Mouse (Mus musculus): Measurements from ENCODE around the gene Golga5. TPM values are rescaled to one million over a fixed set of nuclear protein-coding genes. Genes with fewer than 3 reads are reported as not detected.

Golga5 gene
- polyA plus RNA-seq, 1 experiment, result 7.3 TPM

GRCm38 (mm10) chr12:102516151-102516550 lies 47.2 kb downstream of the Golga5 start:
- Histone ChIP-seq H3K36me3 (ENCODE audit: control insufficient read depth, insufficient read depth) (no peaks in the 10 kb centered on the region), H3K4me3 (ENCODE audit: insufficient read depth, poor library complexity, severe bottlenecking) (no peak overlapping the region), H3K27me3 (ENCODE audit: control insufficient read depth, insufficient read depth, insufficient read length) (peaks cover 45% of the 10 kb centered on the region), H3ac (ENCODE audit: control insufficient read depth, insufficient read length, low read depth) (no peak overlapping the region), H3K79me2 (ENCODE audit: control insufficient read depth, insufficient read depth) (no peaks in the 10 kb centered on the region), H3K79me3 (ENCODE audit: low read depth) (no peaks in the 10 kb centered on the region)
- TF ChIP-seq MAX (IDR thresholded peaks at IDR 0.05), result no peak
- TF ChIP-seq CTCF (IDR thresholded peaks at IDR 0.05; ENCODE audit: control insufficient read depth, insufficient read depth, insufficient read length), result no peak
- TF ChIP-seq MYOG (IDR thresholded peaks at IDR 0.05; ENCODE audit: control insufficient read depth, extremely low read depth, insufficient read length), result no peak
- peak; percentile 55 for TF ChIP-seq USF1 (IDR thresholded peaks at IDR 0.05; ENCODE audit: low read depth)
- no peak for TF ChIP-seq CEBPB (IDR thresholded peaks at IDR 0.05; ENCODE audit: low read depth)
- no peak for TF ChIP-seq FOSL1 (IDR thresholded peaks at IDR 0.05; ENCODE audit: insufficient read depth, low read length, poor library complexity, severe bottlenecking)

DNA sequence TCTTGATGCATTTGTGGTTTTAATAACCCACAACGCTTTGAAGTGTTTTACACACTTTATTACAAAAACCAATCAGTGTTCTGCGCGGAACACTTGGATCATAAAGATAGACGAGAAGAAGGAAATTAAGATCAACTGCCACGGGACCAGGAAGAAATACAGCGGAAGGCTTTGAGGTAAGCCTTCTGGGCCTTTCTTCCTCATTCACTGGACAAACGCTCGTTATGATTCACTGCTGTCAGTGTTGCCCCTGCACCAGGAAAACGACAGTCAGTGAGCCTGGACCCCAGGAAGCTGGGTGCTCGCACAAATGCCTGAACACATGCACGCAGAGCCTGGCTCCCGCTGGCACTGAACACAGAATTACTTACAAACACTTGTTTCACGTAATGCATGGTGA lies 48.7 kb downstream of the Golga5 start:
- Histone ChIP-seq H3K4me3 (ENCODE audit: insufficient read depth, poor library complexity, severe bottlenecking) (no peak overlapping the region), H3ac (ENCODE audit: control insufficient read depth, insufficient read length, low read depth) (no peak overlapping the region), H3K27me3 (ENCODE audit: control insufficient read depth, insufficient read depth, insufficient read length) (peaks cover 44% of the 10 kb centered on the region), H3K79me2 (ENCODE audit: control insufficient read depth, insufficient read depth) (no peaks in the 10 kb centered on the region), H3K79me3 (ENCODE audit: low read depth) (no peaks in the 10 kb centered on the region), H3K36me3 (ENCODE audit: control insufficient read depth, insufficient read depth) (no peaks in the 10 kb centered on the region)
- TF ChIP-seq MYOG (IDR thresholded peaks at IDR 0.05; ENCODE audit: control insufficient read depth, extremely low read depth, insufficient read length), result no peak
- TF ChIP-seq MAX (IDR thresholded peaks at IDR 0.05), result no peak
- no peak for TF ChIP-seq CEBPB (IDR thresholded peaks at IDR 0.05; ENCODE audit: low read depth)
- no peak for TF ChIP-seq CTCF (IDR thresholded peaks at IDR 0.05; ENCODE audit: control insufficient read depth, insufficient read depth, insufficient read length)
- TF ChIP-seq MYOD1 (IDR thresholded peaks at IDR 0.05; ENCODE audit: control insufficient read depth, insufficient read length, low read depth), result no peak
- TF ChIP-seq USF1 (IDR thresholded peaks at IDR 0.05; ENCODE audit: low read depth), result no peak
- TF ChIP-seq FOSL1 (IDR thresholded peaks at IDR 0.05; ENCODE audit: insufficient read depth, low read length, poor library complexity, severe bottlenecking), result no peak

DNA sequence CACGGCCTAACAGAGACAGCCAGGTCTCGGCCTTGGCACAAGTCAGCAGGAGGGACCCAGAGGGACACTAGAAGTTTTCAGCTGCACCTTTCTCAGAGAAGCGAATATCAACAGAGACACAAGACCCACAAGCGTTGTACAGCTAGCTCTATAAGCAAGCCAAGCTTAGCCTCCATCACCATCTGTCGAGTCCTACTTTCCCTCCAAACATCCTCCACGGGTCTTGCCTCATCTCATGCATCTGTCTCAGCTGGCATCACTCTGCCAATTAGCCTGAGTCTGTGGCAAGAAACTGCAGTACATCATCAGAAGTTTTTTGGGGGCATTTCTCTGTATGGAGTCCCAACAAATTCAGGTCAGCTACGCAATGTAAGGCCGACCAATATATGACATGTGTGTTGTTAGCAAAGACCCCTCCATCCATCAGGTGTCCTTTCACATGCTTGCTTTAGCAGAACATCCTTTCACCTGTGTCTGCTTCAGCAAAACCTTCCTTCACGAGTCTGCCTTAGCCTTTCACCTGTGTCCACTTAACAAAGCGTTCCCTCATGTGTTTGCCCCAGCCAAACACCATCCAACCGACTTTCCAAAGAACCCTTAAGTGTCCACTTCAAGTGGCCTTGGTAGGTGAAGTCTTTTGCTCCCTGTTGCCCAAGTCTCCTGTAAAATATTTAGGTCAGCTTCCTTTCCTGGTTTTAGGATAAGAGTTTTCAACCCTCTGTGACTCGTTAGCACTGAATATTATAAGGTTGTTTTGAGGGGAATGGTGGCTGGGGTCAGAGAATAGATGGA lies 51.2 kb downstream of the Golga5 start:
- H3ac ChIP-seq (ENCODE audit: control insufficient read depth, insufficient read length, low read depth), result no peak overlapping the region
- TF ChIP-seq USF1 (IDR thresholded peaks at IDR 0.05; ENCODE audit: low read depth) (no peak), MYOG (IDR thresholded peaks at IDR 0.05; ENCODE audit: control insufficient read depth, extremely low read depth, insufficient read length) (no peak), CTCF (IDR thresholded peaks at IDR 0.05; ENCODE audit: control insufficient read depth, insufficient read depth, insufficient read length) (no peak), MYOD1 (IDR thresholded peaks at IDR 0.05; ENCODE audit: control insufficient read depth, insufficient read length, low read depth) (no peak), FOSL1 (IDR thresholded peaks at IDR 0.05; ENCODE audit: insufficient read depth, low read length, poor library complexity, severe bottlenecking) (no peak), CEBPB (IDR thresholded peaks at IDR 0.05; ENCODE audit: low read depth) (no peak), MAX (IDR thresholded peaks at IDR 0.05) (no peak)
- no peaks in the 10 kb centered on the region for H3K79me3 ChIP-seq (ENCODE audit: low read depth)
- no peaks in the 10 kb centered on the region for H3K36me3 ChIP-seq (ENCODE audit: control insufficient read depth, insufficient read depth)
- H3K4me3 ChIP-seq (ENCODE audit: insufficient read depth, poor library complexity, severe bottlenecking), result no peak overlapping the region
- peaks cover 31% of the 10 kb centered on the region for H3K27me3 ChIP-seq (ENCODE audit: control insufficient read depth, insufficient read depth, insufficient read length)
- H3K79me2 ChIP-seq (ENCODE audit: control insufficient read depth, insufficient read depth), result no peaks in the 10 kb centered on the region

DNA sequence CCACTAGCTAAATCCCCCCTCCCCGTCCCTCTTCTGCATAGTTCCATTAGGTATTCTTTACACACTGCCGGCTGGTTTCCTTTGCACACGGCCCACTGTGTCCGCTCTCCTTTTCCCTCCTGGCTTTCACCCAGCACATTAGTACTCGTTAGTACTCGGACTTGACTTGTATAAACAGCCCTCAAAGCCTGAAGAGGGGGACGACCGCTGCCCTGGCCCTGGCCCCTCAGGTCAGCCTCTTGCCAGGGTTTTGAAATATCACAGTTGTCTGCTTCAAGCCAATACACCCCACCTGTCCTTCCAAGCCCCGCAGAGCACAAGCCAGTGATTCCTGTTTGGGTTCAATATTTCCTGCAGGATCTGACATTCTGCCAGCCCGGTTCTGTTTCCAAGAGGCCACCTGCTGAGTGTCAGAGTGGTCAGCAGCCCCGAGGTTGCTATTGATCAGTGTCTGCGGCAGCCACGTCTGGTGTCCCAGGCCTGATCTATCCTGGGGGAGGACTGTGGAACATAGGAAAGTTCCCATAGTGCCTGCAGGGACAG lies 52.9 kb downstream of the Golga5 start:
- H3K36me3 ChIP-seq (ENCODE audit: control insufficient read depth, insufficient read depth), result no peaks in the 10 kb centered on the region

DNA sequence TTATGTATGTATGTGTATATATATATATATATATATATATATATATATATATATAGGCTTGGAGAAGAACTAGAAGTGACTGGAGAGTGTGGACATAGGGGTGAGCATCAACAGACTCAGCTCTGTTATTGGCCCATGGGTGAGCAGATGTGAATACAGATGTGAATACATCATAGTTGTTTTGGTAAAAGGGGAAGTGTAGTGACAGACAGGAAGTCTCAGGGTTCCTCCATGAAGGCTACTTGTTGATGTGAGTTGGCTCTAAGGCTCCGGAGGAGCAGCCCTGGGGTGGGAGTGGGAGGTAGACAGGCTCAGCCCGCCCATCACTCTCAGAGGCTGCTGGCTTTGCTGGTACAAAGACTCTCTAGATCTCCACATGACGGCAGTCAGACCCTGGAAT lies 55.3 kb downstream of the Golga5 start:
- H3ac ChIP-seq (ENCODE audit: control insufficient read depth, insufficient read length, low read depth), result no peak overlapping the region
- H3K4me3 ChIP-seq (ENCODE audit: insufficient read depth, poor library complexity, severe bottlenecking), result no peak overlapping the region
- H3K79me3 ChIP-seq (ENCODE audit: low read depth), result no peaks in the 10 kb centered on the region
- H3K36me3 ChIP-seq (ENCODE audit: control insufficient read depth, insufficient read depth), result no peaks in the 10 kb centered on the region
- peaks cover 51% of the 10 kb centered on the region for H3K27me3 ChIP-seq (ENCODE audit: control insufficient read depth, insufficient read depth, insufficient read length)
- H3K79me2 ChIP-seq (ENCODE audit: control insufficient read depth, insufficient read depth), result no peaks in the 10 kb centered on the region
- TF ChIP-seq FOSL1 (IDR thresholded peaks at IDR 0.05; ENCODE audit: insufficient read depth, low read length, poor library complexity, severe bottlenecking), result no peak
- TF ChIP-seq CEBPB (IDR thresholded peaks at IDR 0.05; ENCODE audit: low read depth), result no peak
- no peak for TF ChIP-seq MYOD1 (IDR thresholded peaks at IDR 0.05; ENCODE audit: control insufficient read depth, insufficient read length, low read depth)
- no peak for TF ChIP-seq MYOG (IDR thresholded peaks at IDR 0.05; ENCODE audit: control insufficient read depth, extremely low read depth, insufficient read length)
- TF ChIP-seq CTCF (IDR thresholded peaks at IDR 0.05; ENCODE audit: control insufficient read depth, insufficient read depth, insufficient read length), result no peak

More for the DNA sequence above, 52.9 kb downstream of the Golga5 start:
- Histone ChIP-seq H3K79me3 (ENCODE audit: low read depth) (no peaks in the 10 kb centered on the region), H3ac (ENCODE audit: control insufficient read depth, insufficient read length, low read depth) (no peak overlapping the region), H3K79me2 (ENCODE audit: control insufficient read depth, insufficient read depth) (no peaks in the 10 kb centered on the region), H3K4me3 (ENCODE audit: insufficient read depth, poor library complexity, severe bottlenecking) (no peak overlapping the region), H3K27me3 (ENCODE audit: control insufficient read depth, insufficient read depth, insufficient read length) (peaks cover 40% of the 10 kb centered on the region)
- no peak for TF ChIP-seq USF1 (IDR thresholded peaks at IDR 0.05; ENCODE audit: low read depth)

DNA sequence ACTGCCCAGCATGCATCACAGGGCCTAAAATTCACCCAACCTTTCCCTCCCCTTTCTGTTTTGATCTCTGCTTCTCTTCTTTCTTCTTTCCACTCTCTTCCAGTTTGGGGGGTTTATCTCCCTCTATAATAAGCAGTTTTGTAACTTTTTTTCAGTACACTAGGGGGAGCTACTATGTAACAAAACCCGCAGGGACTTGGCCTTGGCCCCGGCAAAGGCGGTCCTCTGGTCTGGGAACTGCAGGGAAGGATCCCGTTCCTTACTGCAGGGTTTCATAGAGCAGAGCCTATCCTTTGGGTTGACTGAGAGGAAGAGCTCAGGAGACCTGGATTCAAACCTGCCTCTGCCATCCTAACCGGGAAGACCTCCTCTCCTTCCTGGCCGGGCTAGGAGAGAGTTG lies 55.8 kb downstream of the Golga5 start:
- no peak for TF ChIP-seq USF1 (IDR thresholded peaks at IDR 0.05; ENCODE audit: low read depth)
- TF ChIP-seq MAX (IDR thresholded peaks at IDR 0.05), result no peak
- TF ChIP-seq CEBPB (IDR thresholded peaks at IDR 0.05; ENCODE audit: low read depth), result no peak
- no peak for TF ChIP-seq CTCF (IDR thresholded peaks at IDR 0.05; ENCODE audit: control insufficient read depth, insufficient read depth, insufficient read length)
- TF ChIP-seq MYOG (IDR thresholded peaks at IDR 0.05; ENCODE audit: control insufficient read depth, extremely low read depth, insufficient read length), result no peak
- TF ChIP-seq MYOD1 (IDR thresholded peaks at IDR 0.05; ENCODE audit: control insufficient read depth, insufficient read length, low read depth), result no peak
- TF ChIP-seq FOSL1 (IDR thresholded peaks at IDR 0.05; ENCODE audit: insufficient read depth, low read length, poor library complexity, severe bottlenecking), result no peak
- Histone ChIP-seq H3ac (ENCODE audit: control insufficient read depth, insufficient read length, low read depth) (no peak overlapping the region), H3K79me3 (ENCODE audit: low read depth) (no peaks in the 10 kb centered on the region), H3K36me3 (ENCODE audit: control insufficient read depth, insufficient read depth) (no peaks in the 10 kb centered on the region), H3K27me3 (ENCODE audit: control insufficient read depth, insufficient read depth, insufficient read length) (peaks cover 53% of the 10 kb centered on the region), H3K4me3 (ENCODE audit: insufficient read depth, poor library complexity, severe bottlenecking) (no peak overlapping the region), H3K79me2 (ENCODE audit: control insufficient read depth, insufficient read depth) (no peaks in the 10 kb centered on the region)

All from C2C12 (cell line).